Mouse (Mus musculus): ENCODE data around the gene Xpot.
A peak's percentile ranks its signal among the peaks of the same experiment; 100 is the strongest.

Xpot gene

DNA sequence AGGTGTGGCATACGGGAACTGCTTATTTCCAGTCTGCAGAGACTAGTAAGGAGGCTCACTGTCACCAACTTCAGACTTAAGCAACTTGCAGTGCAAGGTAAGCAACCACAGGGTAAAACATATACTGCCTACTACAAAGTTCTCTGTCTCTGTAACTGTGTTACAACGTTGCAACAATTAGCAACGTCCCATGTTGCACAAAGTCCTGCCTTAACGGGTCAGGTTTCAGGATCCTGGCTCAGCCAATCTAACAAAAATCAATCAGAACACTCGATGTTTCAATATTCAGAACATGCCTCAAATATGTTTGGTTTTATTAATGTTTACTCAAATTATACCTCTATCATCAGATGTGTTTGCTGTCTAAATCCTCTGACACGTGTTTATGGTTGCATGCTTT, 3.7 kb downstream of the Xpot start:
- DNase-seq (ENCODE audit: low spot score in 2 of 2), result no peak

DNA sequence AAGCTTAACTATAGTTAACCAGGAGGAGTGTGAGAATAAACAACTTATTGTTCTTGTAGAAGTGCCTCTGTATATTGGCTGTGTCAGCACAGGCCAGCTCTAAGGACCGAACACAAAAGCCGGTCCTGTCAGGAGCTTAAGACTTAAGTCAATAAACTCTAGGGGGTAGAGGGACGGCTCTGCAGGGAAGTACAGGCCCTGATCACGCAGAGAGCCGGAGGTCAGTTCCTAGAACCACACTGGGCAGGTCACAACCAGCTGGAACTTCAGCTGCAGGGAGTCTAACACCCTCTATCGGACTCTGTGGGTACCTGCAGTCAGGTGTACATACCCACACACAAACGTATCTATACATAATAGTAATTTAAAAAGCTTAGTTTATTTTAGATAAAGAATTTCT, 10.2 kb downstream of the Xpot start:
- DNase-seq (ENCODE audit: low spot score in 2 of 2), result no peak

DNA sequence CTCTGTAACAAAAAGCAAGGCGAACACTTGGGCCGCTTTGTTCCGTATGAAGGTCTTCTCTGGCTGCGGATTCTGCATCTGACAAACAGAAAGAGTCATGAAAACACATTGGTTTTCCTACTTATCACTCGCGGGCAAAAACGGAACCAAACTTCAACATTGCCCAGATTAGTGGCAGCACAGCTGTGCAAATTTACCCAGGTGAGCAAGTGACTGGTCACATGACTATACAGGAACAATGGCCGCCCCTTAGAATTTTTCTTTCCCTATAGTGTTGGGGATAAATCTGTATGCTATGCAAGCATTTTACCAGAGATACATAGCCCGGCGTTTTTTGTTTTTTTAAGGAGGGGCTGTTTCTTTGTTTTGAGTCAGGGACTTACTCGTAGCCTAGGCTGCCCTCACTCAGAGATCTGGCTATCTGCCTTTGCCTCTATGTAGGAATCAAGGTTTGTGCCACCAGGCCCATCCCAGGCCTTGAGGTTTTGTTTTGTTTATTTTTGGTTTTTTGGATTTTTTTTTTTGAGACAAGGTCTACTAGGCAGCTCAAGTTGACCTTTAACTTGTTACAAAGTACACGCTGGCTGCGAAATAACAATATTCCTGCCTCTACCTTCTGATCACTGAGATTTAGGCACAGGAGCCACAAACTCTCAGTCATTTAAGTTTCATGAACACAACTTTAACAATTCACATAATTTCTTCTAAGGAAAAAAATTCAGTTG, 10.8 kb downstream of the Xpot start:
- no peak for DNase-seq (ENCODE audit: low spot score in 2 of 2)

DNA sequence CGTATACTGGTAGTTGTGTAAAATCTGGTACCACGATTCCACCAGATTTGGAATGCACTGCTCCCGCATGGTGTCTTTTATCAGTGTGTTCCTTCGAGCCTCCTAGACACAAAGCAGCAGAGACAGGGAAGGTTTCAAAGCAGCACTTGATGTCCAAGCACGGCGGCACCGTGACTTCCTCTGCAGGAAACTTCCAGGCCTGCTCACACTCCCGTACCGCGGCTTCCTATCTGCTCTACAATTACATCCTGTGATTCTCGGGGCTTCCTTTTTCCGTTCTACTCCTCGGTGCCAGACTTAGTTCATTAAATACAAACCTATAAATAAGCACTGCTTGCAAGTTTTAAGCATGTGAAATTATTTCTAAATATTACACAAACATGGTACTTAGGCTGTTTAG, 12.6 kb downstream of the Xpot start:
- DNase-seq (ENCODE audit: low spot score in 2 of 2), result no peak

DNA sequence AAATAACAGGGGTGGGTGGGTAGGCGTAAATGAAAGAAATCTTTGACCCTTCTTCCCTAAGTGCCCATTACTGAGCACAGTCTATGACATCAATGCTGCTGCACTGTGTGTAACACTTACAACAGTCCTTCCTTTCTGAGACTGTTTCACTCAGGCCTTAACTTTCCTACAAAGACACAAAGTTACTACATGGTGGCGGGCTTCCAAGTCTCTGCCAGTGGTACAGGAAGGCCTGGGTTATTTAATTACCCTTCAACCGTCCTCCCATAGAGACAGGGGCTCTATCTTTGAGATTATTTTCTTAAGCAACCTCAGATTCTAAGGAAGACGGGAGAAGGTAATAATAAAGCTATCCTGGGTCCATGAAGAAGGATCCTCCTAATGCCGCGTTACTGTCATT, 13.7 kb downstream of the Xpot start:
- no peak for DNase-seq (ENCODE audit: low spot score in 2 of 2)

DNA sequence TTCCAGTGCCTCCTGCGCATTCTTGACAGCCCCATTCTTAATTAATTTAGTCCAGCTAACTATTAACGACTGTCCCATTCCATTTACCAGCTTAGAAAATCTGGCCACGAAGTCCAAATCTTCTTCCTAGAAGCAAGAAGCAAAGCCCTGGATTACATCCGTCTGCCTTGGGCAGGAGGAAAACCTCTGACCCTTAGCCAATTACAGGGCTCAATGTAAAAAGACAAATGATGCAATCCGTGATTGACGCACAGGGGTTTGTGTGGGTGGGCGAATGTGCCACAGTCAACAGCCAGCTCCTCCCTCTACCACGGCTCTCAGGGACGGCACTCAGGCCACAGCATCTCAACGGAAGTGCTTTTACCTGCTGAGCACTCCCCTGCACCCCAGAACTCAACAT, 14.5 kb downstream of the Xpot start:
- no peak for DNase-seq (ENCODE audit: low spot score in 2 of 2)

DNA sequence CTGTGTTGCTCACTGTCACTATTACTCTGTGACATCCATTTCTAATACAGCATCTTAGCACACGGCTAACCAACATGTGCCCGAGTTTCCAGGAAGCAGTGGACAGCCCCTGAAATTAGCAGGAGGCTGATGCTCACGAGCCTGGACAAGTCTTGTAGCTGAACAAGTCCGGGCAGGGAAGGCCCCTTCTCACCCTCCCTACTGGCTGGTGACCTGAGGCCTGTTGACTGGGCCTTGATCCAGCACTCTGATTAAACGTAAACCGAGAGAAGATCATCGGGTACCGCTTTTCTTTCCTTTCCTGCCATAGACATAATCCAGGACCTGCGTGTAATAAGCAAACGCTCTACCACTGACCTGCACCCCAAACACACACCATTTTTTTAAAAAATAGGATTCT, 18.0 kb downstream of the Xpot start:
- DNase-seq (ENCODE audit: low spot score in 2 of 2), result no peak

DNA sequence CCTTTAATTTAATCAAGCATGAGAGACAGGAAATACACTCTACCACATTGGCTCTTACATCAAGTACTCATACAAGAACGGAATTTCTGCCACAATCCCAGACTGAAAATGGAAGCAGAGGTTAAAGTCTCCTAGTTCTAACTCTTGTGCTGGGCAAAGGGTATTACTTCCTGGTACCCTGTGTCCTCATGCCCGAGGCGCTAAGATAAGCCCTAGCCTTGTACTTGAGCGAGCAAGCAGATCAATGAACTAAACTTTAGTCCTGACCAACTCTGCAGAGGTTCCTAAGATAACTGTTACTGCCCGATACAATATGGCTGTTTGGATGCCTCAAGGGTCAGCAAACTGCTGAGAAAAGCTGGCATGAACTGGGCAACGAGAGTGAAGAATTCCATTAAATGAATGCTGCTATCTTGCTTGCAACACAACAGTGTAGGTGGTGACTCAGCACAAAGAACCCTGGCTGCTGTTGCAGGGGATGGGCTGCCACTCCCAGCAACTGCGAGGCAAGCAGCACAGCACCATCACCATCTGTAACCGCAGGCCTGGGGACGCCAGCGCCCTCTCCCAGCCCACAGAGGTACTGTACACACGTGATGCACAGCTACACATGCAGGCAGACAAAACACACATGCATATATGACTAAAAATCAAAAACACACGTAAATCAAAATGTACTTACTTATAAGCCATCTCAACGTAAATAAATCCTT, 21.3 kb downstream of the Xpot start:
- DNase-seq (ENCODE audit: low spot score in 2 of 2), result no peak

DNA sequence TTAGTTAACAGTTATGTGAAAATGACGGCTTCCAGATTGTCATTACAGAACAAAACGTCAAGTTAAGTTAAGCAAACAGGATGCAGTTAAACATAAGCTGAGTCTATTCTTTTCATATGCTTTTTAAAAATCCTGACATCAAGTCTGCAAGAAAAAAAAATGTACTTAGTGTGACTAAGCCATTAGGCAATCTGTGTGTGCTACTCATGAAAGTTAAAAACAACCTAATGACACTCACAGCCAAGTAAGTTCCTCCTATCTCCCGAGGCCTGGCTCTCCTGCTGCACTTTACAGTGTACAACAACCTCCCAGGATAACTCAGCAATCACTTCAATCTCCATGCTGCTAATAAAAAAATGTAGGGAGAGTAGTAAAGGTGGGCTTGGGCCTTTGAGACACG, 22.6 kb downstream of the Xpot start:
- no peak for DNase-seq (ENCODE audit: low spot score in 2 of 2)

DNA sequence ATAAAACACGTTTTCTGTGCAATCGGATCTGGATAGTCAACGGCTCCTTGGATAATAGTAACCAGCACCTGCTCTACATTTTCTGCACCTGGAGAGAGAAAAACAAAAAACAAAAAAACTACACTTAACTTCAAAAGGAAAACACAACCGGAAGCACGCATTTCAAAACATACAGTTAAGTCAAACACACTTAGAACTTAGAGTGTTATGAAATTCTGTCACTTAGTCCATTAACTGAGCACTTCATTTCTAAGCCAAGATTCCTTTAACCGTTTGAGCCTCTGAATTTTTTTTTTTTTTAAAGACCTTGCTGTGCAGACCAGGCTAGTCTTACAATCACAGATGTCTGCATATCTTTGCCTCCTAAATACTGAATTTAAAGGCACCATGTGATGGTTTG, 24.9 kb downstream of the Xpot start:
- no peak for DNase-seq (ENCODE audit: low spot score in 2 of 2)

DNA sequence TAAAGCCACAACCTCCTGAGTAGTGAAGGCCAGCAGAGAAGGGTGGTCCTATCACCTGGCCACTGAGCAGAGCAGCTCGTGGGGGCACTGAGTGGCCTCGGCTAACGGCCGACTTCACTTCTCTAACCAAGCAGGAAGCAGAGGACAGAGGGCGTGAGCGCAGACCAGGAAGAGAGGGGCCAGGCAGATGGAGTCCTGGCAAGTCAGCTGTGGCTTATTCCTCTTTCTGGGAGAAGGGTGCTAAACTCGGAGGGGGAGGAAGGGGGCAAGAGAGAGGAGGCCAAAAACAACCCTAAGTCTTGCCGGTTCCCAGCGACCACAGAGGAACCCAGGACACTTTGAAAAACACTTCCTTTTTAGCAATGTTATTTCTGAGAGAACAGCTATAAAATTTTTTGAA, 29.6 kb downstream of the Xpot start:
- no peak for DNase-seq (ENCODE audit: low spot score in 2 of 2)

DNA sequence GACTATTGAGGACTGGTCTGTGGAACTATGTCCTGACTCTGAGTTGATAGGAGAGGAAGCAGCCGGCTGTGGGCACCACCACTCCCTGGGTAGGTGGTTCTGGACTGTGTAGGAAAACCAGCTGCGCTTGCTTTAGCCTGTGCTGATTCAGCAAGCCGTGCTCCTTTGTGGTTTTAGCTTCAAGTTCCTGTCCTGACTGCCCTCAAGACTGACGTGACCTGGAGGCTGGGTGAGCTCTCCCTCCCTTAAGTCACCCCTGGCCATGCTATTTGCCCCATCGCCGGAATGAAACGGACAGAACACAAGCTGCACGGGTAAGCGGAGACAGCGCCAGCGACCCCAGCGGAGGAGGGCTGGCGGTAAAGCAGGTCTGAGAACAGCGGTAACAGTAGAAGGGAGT, 35.0 kb downstream of the Xpot start:
- DNase-seq (ENCODE audit: low spot score in 2 of 2), result no peak

DNA sequence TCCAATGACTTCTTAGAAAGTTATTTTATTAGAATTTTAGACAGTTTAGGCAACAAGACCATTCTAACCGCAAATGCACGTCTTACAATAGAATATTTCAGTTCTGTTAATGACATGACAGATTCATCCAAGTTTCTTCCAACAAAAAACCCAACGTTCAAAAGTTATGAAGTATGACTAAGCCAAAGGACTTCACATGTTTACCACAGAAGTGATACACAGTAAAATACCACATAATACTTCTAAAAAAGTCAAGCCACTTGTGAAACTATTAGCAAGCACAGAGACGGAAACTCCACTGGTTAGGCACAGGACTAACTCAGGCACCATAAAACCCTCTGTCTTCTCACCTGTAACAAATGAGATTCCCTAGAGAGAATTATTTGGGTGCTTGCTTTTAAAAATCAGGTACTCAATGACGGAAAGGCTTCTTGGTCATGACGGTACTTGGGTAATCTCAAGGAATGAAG, 38.7 kb downstream of the Xpot start:
- no peak for DNase-seq (ENCODE audit: low spot score in 2 of 2)

DNA sequence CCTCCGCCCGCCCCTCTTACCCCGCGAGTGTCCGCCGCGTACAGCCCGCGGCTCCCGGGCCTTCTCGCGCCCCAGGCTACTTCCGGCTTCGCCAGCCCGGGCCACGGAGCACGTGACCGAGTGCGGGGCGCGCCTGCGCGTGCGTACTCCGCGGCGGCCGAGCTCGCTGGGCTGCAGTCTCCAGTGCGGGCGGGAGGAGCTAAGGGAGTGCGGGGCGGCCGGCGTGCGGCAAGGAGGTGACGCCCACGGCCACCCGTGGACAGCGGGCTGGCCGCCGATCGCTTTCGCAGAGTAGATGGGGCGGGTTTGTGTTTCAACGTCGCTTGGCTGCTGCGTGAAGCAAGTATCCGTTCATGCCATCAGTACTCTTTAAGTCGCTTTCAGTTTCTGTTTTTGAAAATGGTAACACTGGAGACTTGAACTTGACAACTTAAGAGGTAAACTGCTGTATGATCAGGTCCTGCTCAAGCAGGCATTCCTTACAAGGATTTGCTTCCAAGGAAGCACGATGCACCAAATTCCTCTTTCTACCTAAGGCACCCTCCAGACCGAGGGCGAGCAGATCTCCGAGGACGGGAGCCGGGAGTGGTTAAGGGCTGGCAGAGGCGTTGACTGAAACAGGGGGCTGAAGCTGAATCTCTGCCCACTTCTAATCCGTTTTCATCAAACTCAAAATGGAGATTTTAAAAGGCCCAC, 39.3 kb downstream of the Xpot start, which contains the start of gene Tbk1:
TSS of gene Tbk1 (minus strand) at position 113 of the 696 bp plus-strand sequence.
- peak; percentile 82 to 87 for DNase-seq (ENCODE audit: low spot score in 2 of 2)

DNA sequence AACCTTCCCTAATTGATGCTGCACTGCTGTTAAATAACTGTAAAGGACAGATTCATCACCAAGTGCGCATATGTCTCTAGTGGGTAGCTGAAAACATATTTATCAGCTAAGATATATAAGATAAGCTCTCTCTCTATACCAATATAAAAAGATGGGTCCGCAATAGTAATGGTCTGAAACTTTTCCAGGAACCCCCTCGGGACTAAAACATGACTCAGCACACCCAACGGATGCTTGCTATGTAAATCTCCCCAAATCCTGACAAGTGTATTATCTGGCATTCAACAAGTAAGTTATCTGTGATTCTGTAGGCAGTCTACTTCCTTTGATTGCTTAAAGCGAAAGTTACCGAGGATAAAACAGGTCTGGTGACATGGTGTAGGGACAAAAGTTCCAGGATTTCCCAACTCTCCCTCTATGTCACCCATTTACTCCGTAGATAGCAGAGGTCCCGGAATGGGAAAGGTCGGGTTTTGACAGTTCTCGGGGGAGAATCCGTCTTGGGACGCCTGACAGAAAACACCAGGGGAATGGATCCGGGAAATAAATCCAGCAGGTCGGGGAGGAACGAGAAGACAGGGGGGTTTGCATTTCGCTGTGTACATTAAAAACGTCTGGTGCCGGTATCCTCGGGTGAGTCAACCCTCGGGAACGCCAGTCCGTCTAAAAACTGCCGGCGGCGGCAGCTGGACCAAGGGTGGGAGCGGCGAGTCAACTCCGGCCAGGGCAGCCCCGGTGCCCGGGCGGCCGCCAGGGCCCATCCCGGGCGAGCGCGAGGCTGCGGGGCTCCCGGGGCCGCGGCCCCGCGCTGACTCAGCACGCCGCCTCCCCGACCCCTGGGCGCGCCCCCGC, 40.1 kb downstream of the Xpot start:
- DNase-seq (ENCODE audit: low spot score in 2 of 2), result no peak

DNA sequence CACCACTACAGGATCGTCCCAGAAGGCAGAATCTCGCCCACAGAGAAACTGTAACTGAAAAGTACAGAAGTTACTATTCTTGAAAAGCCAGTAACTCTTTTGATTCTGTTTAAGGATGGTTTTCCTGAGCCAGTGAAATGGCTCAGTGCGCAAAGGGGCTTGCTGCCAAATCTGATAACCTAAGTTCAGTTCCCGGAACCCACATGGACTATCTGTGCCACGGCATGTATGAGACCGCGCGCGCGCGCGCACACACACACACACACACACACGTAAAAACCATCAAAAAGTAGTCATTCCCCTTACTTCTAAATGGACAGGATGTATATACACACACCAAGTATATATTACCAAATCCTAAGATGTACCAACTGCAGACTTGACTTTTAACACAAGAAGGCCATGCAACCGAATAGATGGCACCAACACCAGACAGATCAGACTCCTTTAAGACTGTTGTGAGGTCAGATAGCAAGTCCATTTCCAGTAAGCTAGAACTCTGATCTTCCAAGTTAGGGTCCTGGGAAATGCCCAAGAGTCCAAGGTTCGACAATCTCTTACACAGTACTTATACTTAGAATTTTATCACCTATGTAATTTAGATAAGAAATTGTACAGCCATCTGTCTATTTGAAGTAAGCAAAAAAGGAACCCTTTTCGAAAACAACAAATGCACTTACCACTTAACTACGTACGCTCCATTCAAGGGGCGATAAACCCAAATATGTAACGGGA, 40.9 kb downstream of the Xpot start:
- DNase-seq (ENCODE audit: low spot score in 2 of 2), result no peak

DNA sequence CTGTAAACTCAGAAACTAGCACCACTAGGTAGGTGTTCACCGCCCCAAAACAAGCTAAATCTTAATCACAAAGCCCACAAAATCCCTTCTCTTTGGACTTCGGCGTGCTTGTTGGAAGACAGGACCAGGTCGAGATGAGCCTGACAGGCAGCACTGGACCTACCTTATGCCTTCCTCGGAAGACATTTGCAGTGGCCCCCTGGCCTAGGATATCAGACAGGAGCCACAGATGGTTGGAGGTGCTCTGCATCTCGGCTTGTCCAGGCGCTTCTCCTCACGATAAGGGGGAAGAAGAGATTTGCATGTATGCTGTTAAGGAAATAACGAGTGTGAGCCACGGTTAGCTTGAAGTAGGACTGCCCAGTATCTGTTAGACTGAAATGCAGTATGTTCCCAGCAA, 42.1 kb downstream of the Xpot start:
- no peak for DNase-seq (ENCODE audit: low spot score in 2 of 2)

DNA sequence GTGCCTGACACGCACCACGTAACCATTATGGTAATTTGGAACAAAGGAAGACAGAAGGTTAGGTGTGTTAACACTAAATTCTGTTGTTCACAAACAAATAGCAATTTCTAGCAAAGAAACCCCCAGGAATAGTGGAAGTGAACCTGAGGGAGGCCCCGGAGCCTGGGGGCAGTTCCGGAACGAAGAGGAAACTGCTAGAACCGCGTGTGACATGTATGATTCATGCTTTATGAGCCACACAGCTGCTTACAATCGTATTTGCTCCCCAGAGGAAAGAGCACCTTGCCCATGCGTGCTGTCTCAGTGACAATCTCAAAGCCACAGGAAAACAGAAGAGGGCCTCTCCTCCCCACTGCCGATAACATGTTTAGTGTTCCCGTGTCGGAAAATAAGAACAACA, 43.1 kb downstream of the Xpot start:
- no peak for DNase-seq (ENCODE audit: low spot score in 2 of 2)

DNA sequence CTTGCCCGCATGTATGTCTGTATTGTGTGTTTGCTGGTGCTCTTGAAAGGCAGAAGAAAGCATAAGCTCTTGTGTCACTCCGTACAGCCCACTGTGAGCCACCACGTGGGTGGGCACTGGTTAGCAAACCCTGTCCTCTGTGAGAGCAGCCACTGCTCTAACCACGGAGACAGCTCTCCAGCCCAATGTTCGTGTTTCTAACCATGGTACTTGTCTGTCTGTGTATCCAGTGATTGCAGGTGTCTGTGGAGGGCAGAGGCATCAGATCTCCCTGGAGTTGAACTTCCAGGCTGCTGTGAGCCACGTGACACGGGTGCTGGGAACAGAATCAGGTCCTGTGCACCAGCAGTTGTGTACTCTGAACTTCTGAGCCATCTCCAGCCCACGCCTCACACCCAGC, 43.8 kb downstream of the Xpot start:
- no peak for DNase-seq (ENCODE audit: low spot score in 2 of 2)

DNA sequence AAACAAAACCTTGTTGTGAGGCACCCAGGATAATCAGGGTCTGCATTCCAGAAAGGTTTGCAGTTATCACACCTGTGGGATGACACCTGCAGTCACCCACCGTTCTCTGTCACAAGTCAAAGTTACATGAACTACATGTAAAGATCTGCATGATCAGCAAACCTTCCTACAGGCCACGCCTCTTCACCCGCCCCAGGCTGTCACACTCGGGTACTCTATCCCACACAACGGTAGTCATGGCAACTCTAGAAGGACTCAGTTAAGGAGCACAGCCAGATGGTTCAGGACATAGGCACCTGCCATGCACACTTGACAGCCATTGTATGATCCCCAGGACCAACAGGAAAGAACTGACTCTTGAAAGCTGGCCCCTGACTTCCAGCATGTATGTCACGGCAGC, 44.7 kb downstream of the Xpot start:
- no peak for DNase-seq (ENCODE audit: low spot score in 2 of 2)

DNA sequence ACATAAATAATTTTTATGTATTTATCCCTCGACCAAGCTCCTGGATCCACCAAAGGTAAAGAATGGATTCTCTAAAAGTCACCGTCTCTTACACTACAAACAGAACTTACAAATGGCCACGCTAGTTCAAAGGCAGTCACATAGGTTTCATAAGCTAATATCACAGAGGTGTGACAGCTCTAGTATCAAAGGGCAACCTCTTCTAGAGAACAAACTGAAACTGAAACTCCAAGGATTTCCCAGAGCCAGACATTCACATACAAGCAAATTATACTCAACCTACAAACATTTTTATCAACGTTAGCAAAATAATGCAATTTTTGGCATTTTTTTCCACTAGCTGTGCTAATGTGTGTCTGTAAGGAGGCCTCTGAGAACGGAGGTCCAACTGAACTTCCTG, 45.8 kb downstream of the Xpot start:
- DNase-seq (ENCODE audit: low spot score in 2 of 2), result no peak
